Mouse (Mus musculus): ENCODE measurements around the gene Lrp2. TPM values are rescaled to one million over a fixed set of nuclear protein-coding genes. Genes with fewer than 3 reads are reported as not detected.

Gene Lrp2
- polyA plus RNA-seq, 1 experiment = 92.6 TPM

GRCm38 (mm10) chr2:69573038-69573732 is 12.7 kb downstream of the Lrp2 start:
- H3K36me3 ChIP-seq (ENCODE audit: control insufficient read depth, insufficient read depth, low read length, poor library complexity, severe bottlenecking) = no peaks in the 10 kb centered on the region
- no peaks in the 10 kb centered on the region for H3K4me1 ChIP-seq (ENCODE audit: control insufficient read depth, insufficient read depth, low read length)
- no peak overlapping the region for H3K9ac ChIP-seq (ENCODE audit: low read depth, poor library complexity, severe bottlenecking)
- H3K4me3 ChIP-seq (ENCODE audit: low read depth, low read length) = no peak overlapping the region
- no peak for TF ChIP-seq CTCF (IDR thresholded peaks at IDR 0.05; ENCODE audit: low read depth, low read length)
- no peak for TF ChIP-seq EP300 (IDR thresholded peaks at IDR 0.05; ENCODE audit: insufficient read depth, low read depth, low read length)
- TF ChIP-seq POLR2A (IDR thresholded peaks at IDR 0.05; ENCODE audit: insufficient read depth, low read length) = no peak
- H3K9me3 ChIP-seq (replicated peaks; ENCODE audit: control insufficient read depth, insufficient read depth, low read length, poor library complexity, severe bottlenecking) = no peaks in the 10 kb centered on the region
- no peak overlapping the region for H3K27ac ChIP-seq (ENCODE audit: insufficient read depth, low read length)
- H3K27me3 ChIP-seq (ENCODE audit: control insufficient read depth, insufficient read depth, low read length, poor library complexity, severe bottlenecking) = no peaks in the 10 kb centered on the region

DNA sequence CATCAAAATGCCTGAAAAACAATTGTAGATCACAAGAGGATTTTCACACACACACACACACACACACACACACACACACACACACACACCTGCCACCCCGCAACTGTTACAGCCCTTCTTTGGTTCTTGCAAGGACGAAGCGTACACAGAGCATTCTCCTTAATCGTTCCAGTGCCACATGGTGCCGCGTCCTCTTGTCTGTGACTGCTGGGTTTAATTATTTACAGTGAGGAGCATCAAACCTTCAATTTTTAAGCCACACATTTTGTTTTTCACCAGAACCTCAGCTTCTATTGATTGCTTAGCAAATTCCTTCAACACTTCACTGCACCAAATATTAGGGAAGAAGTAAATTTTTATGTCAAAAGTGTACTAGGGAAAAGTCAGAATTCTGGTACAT is 15.3 kb downstream of the Lrp2 start:
- no peak overlapping the region for H3K4me3 ChIP-seq (ENCODE audit: low read depth, low read length)
- no peak overlapping the region for H3K9ac ChIP-seq (ENCODE audit: low read depth, poor library complexity, severe bottlenecking)
- no peaks in the 10 kb centered on the region for H3K36me3 ChIP-seq (ENCODE audit: control insufficient read depth, insufficient read depth, low read length, poor library complexity, severe bottlenecking)
- TF ChIP-seq CTCF (IDR thresholded peaks at IDR 0.05; ENCODE audit: low read depth, low read length) (no peak), POLR2A (IDR thresholded peaks at IDR 0.05; ENCODE audit: insufficient read depth, low read length) (no peak), EP300 (IDR thresholded peaks at IDR 0.05; ENCODE audit: insufficient read depth, low read depth, low read length) (no peak)
- H3K9me3 ChIP-seq (replicated peaks; ENCODE audit: control insufficient read depth, insufficient read depth, low read length, poor library complexity, severe bottlenecking) = no peaks in the 10 kb centered on the region
- no peaks in the 10 kb centered on the region for H3K4me1 ChIP-seq (ENCODE audit: control insufficient read depth, insufficient read depth, low read length)
- no peak overlapping the region for H3K27ac ChIP-seq (ENCODE audit: insufficient read depth, low read length)
- no peaks in the 10 kb centered on the region for H3K27me3 ChIP-seq (ENCODE audit: control insufficient read depth, insufficient read depth, low read length, poor library complexity, severe bottlenecking)

DNA sequence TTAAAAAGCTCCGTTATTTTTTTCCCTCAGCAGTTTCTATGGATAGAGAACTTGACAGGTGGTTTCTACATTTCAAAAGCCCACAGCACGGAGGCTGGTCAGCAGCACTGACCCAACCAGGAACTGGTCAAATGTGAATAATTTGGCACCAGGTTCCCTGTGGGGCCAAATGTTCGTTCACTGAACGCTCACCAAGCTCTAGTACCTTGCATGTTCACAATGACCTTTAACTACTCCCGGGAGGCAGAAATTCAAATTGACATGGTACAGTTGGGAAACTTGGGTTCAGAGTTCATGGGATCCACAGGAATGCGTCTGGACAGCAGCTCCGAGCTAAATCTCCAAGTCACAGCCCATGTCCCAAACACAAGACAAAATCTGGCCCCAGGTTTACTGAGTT is 19.6 kb downstream of the Lrp2 start:
- no peak for TF ChIP-seq CTCF (IDR thresholded peaks at IDR 0.05; ENCODE audit: low read depth, low read length)
- no peak for TF ChIP-seq POLR2A (IDR thresholded peaks at IDR 0.05; ENCODE audit: insufficient read depth, low read length)
- TF ChIP-seq EP300 (IDR thresholded peaks at IDR 0.05; ENCODE audit: insufficient read depth, low read depth, low read length) = no peak
- Histone ChIP-seq H3K9ac (ENCODE audit: low read depth, poor library complexity, severe bottlenecking) (no peak overlapping the region), H3K27ac (ENCODE audit: insufficient read depth, low read length) (no peak overlapping the region), H3K9me3 (replicated peaks; ENCODE audit: control insufficient read depth, insufficient read depth, low read length, poor library complexity, severe bottlenecking) (no peaks in the 10 kb centered on the region), H3K27me3 (ENCODE audit: control insufficient read depth, insufficient read depth, low read length, poor library complexity, severe bottlenecking) (no peaks in the 10 kb centered on the region), H3K4me1 (ENCODE audit: control insufficient read depth, insufficient read depth, low read length) (no peaks in the 10 kb centered on the region), H3K4me3 (ENCODE audit: low read depth, low read length) (no peak overlapping the region), H3K36me3 (ENCODE audit: control insufficient read depth, insufficient read depth, low read length, poor library complexity, severe bottlenecking) (no peaks in the 10 kb centered on the region)

DNA sequence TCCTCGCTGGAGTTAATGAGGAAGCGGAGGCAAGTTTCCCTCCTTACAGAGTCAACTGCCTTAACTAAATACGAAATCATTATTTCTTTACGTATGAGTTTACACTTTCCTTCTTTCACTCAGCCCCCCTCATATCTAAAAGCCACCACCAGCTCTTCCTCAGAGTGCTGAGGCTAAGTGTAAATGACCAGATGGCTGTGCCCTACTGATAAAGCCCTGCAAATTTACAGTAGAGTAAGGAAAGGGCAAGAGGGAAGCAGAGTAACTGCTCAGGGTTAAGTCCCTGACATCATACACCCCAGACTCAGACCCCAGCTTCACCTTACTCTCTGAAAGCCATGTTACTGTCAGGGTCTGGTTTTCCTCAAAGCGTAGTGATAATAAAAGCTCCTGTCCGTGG is 22.4 kb downstream of the Lrp2 start:
- Histone ChIP-seq H3K9ac (ENCODE audit: low read depth, poor library complexity, severe bottlenecking) (no peak overlapping the region), H3K4me3 (ENCODE audit: low read depth, low read length) (no peak overlapping the region), H3K27ac (ENCODE audit: insufficient read depth, low read length) (no peak overlapping the region), H3K36me3 (ENCODE audit: control insufficient read depth, insufficient read depth, low read length, poor library complexity, severe bottlenecking) (no peaks in the 10 kb centered on the region), H3K9me3 (replicated peaks; ENCODE audit: control insufficient read depth, insufficient read depth, low read length, poor library complexity, severe bottlenecking) (no peaks in the 10 kb centered on the region), H3K27me3 (ENCODE audit: control insufficient read depth, insufficient read depth, low read length, poor library complexity, severe bottlenecking) (no peaks in the 10 kb centered on the region), H3K4me1 (ENCODE audit: control insufficient read depth, insufficient read depth, low read length) (no peaks in the 10 kb centered on the region)
- no peak for TF ChIP-seq EP300 (IDR thresholded peaks at IDR 0.05; ENCODE audit: insufficient read depth, low read depth, low read length)
- TF ChIP-seq POLR2A (IDR thresholded peaks at IDR 0.05; ENCODE audit: insufficient read depth, low read length) = no peak
- no peak for TF ChIP-seq CTCF (IDR thresholded peaks at IDR 0.05; ENCODE audit: low read depth, low read length)

DNA sequence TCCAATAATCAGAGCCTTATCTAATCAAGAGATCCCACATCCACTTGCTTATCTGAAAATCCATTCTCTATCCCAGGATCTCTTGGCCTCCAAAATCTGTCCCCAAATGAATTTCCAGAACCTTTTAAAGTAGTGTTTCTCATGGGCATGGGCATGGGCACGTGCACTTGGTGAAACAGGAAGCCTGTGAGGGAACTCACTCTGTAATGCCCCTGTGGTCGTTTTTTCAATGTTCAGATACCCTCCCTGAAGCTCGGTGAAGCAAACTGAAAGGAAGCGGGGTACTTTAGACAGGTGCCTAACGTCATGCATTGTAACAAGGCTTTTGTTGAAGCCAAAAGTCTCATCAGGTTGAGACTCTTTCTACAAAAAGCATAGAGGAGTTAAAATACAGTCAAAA is 23.1 kb downstream of the Lrp2 start:
- Histone ChIP-seq H3K4me1 (ENCODE audit: control insufficient read depth, insufficient read depth, low read length) (no peaks in the 10 kb centered on the region), H3K9me3 (replicated peaks; ENCODE audit: control insufficient read depth, insufficient read depth, low read length, poor library complexity, severe bottlenecking) (no peaks in the 10 kb centered on the region), H3K36me3 (ENCODE audit: control insufficient read depth, insufficient read depth, low read length, poor library complexity, severe bottlenecking) (no peaks in the 10 kb centered on the region), H3K4me3 (ENCODE audit: low read depth, low read length) (no peak overlapping the region), H3K27me3 (ENCODE audit: control insufficient read depth, insufficient read depth, low read length, poor library complexity, severe bottlenecking) (no peaks in the 10 kb centered on the region), H3K27ac (ENCODE audit: insufficient read depth, low read length) (no peak overlapping the region), H3K9ac (ENCODE audit: low read depth, poor library complexity, severe bottlenecking) (no peak overlapping the region)
- TF ChIP-seq POLR2A (IDR thresholded peaks at IDR 0.05; ENCODE audit: insufficient read depth, low read length) = no peak
- no peak for TF ChIP-seq EP300 (IDR thresholded peaks at IDR 0.05; ENCODE audit: insufficient read depth, low read depth, low read length)
- TF ChIP-seq CTCF (IDR thresholded peaks at IDR 0.05; ENCODE audit: low read depth, low read length) = no peak

DNA sequence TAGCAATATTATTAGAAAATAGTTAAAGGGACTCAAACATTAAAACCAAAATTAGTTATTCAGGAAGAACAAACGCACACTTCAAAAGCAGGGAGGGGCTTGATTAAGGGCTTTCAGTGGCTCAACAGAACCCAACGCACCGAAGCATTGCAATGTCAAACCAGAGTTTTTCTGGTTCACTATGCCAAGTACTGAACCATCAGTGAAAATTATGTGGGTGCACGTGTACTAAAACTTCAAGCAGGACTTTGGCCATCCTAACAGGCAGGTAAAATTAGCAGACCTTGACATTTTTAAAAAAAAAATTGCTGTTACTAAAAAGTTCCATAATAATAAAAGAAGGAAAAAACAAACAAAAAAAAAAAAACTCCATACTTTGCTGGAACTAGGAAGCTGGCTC is 25.6 kb downstream of the Lrp2 start:
- no peak overlapping the region for H3K9ac ChIP-seq (ENCODE audit: low read depth, poor library complexity, severe bottlenecking)
- no peaks in the 10 kb centered on the region for H3K27me3 ChIP-seq (ENCODE audit: control insufficient read depth, insufficient read depth, low read length, poor library complexity, severe bottlenecking)
- no peaks in the 10 kb centered on the region for H3K4me1 ChIP-seq (ENCODE audit: control insufficient read depth, insufficient read depth, low read length)
- no peaks in the 10 kb centered on the region for H3K9me3 ChIP-seq (replicated peaks; ENCODE audit: control insufficient read depth, insufficient read depth, low read length, poor library complexity, severe bottlenecking)
- H3K36me3 ChIP-seq (ENCODE audit: control insufficient read depth, insufficient read depth, low read length, poor library complexity, severe bottlenecking) = no peaks in the 10 kb centered on the region
- no peak overlapping the region for H3K4me3 ChIP-seq (ENCODE audit: low read depth, low read length)
- no peak overlapping the region for H3K27ac ChIP-seq (ENCODE audit: insufficient read depth, low read length)
- TF ChIP-seq CTCF (IDR thresholded peaks at IDR 0.05; ENCODE audit: low read depth, low read length) (no peak), EP300 (IDR thresholded peaks at IDR 0.05; ENCODE audit: insufficient read depth, low read depth, low read length) (no peak), POLR2A (IDR thresholded peaks at IDR 0.05; ENCODE audit: insufficient read depth, low read length) (no peak)

All from ES-Bruce4 (cell line).